Mouse (Mus musculus) MEL (cell line): Measurements from ENCODE around the gene Evc2. TPM values are rescaled to one million over a fixed set of nuclear protein-coding genes. Genes with fewer than 3 reads are reported as not detected.

Experiments used
- DNase-seq: peaks from one replicate; pipeline ENCODE4 v3.0.0; 2011; ENCODE audit warnings: low read depth, low spot score
- H3K27ac ChIP-seq: 2 replicates; pipeline ENCODE4 v1.5.1; 2012; ENCODE audit warnings: low read depth, mild to moderate bottlenecking, control low read depth, low read length, moderate library complexity; ENCODE audit not compliant: control insufficient read depth
- H3K27me3 ChIP-seq, 2 experiments: fragments of 150-350 bp in 1 of 2; sonication (generic) in 1 of 2; 2 replicates each; pipeline ENCODE4 v1.6.1; 2012; ENCODE audit warnings: low read length in 2 of 2, mild to moderate bottlenecking in 2 of 2, improper control_type of control experiment in 1 of 2, moderate library complexity in 1 of 2; ENCODE audit not compliant: insufficient read depth in 2 of 2, control insufficient read depth in 1 of 2
- H3K36me3 ChIP-seq, 2 experiments: 2 replicates each; pipeline ENCODE4 v1.6.1; 2012 to 2014; ENCODE audit warnings: low read length in 2 of 2, improper control_type of control experiment in 1 of 2, inconsistent platforms in 1 of 2, mild to moderate bottlenecking in 1 of 2; ENCODE audit not compliant: insufficient read depth in 2 of 2, control insufficient read depth in 1 of 2
- H3K4me1 ChIP-seq, 2 experiments: fragments of 150-350 bp in 1 of 2; sonication (generic) in 1 of 2; 2 replicates each; pipeline ENCODE4 v1.6.1; 2012; ENCODE audit warnings: low read length in 2 of 2, improper control_type of control experiment in 1 of 2, mild to moderate bottlenecking in 1 of 2; ENCODE audit not compliant: insufficient read depth in 2 of 2, control insufficient read depth in 1 of 2
- H3K4me3 ChIP-seq, 2 experiments: fragments of 150-350 bp in 1 of 2; sonication (generic) in 1 of 2; 2 replicates each; pipeline ENCODE4 v1.5.1; 2012; ENCODE audit warnings: low read depth in 2 of 2, low read length in 2 of 2, mild to moderate bottlenecking in 2 of 2, moderate library complexity in 2 of 2, control low read depth in 1 of 2, improper control_type of control experiment in 1 of 2; ENCODE audit not compliant: control insufficient read depth in 1 of 2, insufficient read depth in 1 of 2
- H3K79me2 ChIP-seq: 2 replicates; pipeline ENCODE4 v1.6.1; 2012; ENCODE audit warnings: mild to moderate bottlenecking, low read length, moderate library complexity; ENCODE audit not compliant: control insufficient read depth, poor library complexity, insufficient read depth
- H3K9ac ChIP-seq: 2 replicates; pipeline ENCODE4 v1.6.1; 2012; ENCODE audit warnings: low read depth, mild to moderate bottlenecking, control low read depth, low read length, moderate library complexity; ENCODE audit not compliant: control insufficient read depth, poor library complexity, severe bottlenecking
- H3K9me3 ChIP-seq: fragments of 150-350 bp; sonication (generic); replicated peaks from 2 replicates; pipeline ENCODE4 v1.6.1; 2012; ENCODE audit warnings: mild to moderate bottlenecking, low read length, improper control_type of control experiment, moderate library complexity; ENCODE audit not compliant: insufficient read depth
- CHD1 ChIP-seq: IDR thresholded peaks from 2 replicates; pipeline ENCODE4 v1.6.1; 2012; ENCODE audit warnings: low read depth, mild to moderate bottlenecking, inconsistent platforms, low read length, improper control_type of control experiment
- E2F4 ChIP-seq: IDR thresholded peaks from 2 replicates; pipeline ENCODE4 v1.6.1; 2011; ENCODE audit warnings: low read depth, low read length, improper control_type of control experiment, borderline replicate concordance
- EP300 ChIP-seq, 2 experiments: IDR thresholded peaks; 2 replicates each; pipeline ENCODE4 v1.6.1; 2011; ENCODE audit warnings: improper control_type of control experiment in 2 of 2, low read length in 2 of 2, low read depth in 1 of 2, mild to moderate bottlenecking in 1 of 2
- ETS1 ChIP-seq: IDR thresholded peaks from 2 replicates; pipeline ENCODE4 v1.6.1; 2012; ENCODE audit warnings: low read depth, mild to moderate bottlenecking, inconsistent platforms, low read length, improper control_type of control experiment, moderate library complexity
- KAT2A ChIP-seq: conservative IDR thresholded peaks from 2 replicates; pipeline ENCODE4 v1.6.1; 2012; ENCODE audit warnings: low read depth, low read length, improper control_type of control experiment, inconsistent platforms
- MAX ChIP-seq: IDR thresholded peaks from 2 replicates; pipeline ENCODE4 v1.6.1; 2011; ENCODE audit warnings: low read length, improper control_type of control experiment
- MAZ ChIP-seq: IDR thresholded peaks from 2 replicates; pipeline ENCODE4 v1.6.1; 2012; ENCODE audit warnings: low read depth, mild to moderate bottlenecking, inconsistent platforms, low read length, improper control_type of control experiment
- MEF2A ChIP-seq: IDR thresholded peaks from 2 replicates; pipeline ENCODE4 v1.6.1; 2014; ENCODE audit warnings: low read depth, mild to moderate bottlenecking, inconsistent platforms, low read length, improper control_type of control experiment; ENCODE audit not compliant: poor library complexity, insufficient replicate concordance, severe bottlenecking; ENCODE audit errors: extremely low read depth
- MYB ChIP-seq: IDR thresholded peaks from 2 replicates; pipeline ENCODE4 v1.6.1; 2011; ENCODE audit warnings: mild to moderate bottlenecking, low read depth, low read length, improper control_type of control experiment
- NELFE ChIP-seq: IDR thresholded peaks from 2 replicates; pipeline ENCODE4 v1.6.1; 2011; ENCODE audit warnings: low read depth, low read length, improper control_type of control experiment
- NRF1 ChIP-seq: IDR thresholded peaks from 2 replicates; pipeline ENCODE4 v1.6.1; 2014; ENCODE audit warnings: low read depth, mild to moderate bottlenecking, inconsistent platforms, low read length, improper control_type of control experiment, moderate library complexity; ENCODE audit not compliant: poor library complexity, insufficient read depth, severe bottlenecking
- POLR2AphosphoS2 ChIP-seq: IDR thresholded peaks from 2 replicates; pipeline ENCODE4 v1.6.1; 2011; ENCODE audit warnings: low read length, improper control_type of control experiment
- POLR2AphosphoS5 ChIP-seq: IDR thresholded peaks from 2 replicates; pipeline ENCODE4 v1.6.1; 2012; ENCODE audit warnings: low read depth, borderline replicate concordance, mild to moderate bottlenecking, inconsistent platforms, low read length, moderate library complexity, mixed read lengths
- SMC3 ChIP-seq: IDR thresholded peaks from 2 replicates; pipeline ENCODE4 v1.6.1; 2011; ENCODE audit warnings: low read depth, low read length, improper control_type of control experiment
- TBP ChIP-seq: IDR thresholded peaks from 2 replicates; pipeline ENCODE4 v1.8.0; 2011; ENCODE audit warnings: low read depth, low read length, improper control_type of control experiment
- ZC3H11A ChIP-seq: IDR thresholded peaks from 2 replicates; pipeline ENCODE4 v1.6.1; 2012; ENCODE audit warnings: low read depth, mild to moderate bottlenecking, inconsistent platforms, low read length, improper control_type of control experiment
- ZNF384 ChIP-seq: IDR thresholded peaks from 2 replicates; pipeline ENCODE4 v1.6.1; 2012; ENCODE audit warnings: low read depth, mild to moderate bottlenecking, inconsistent platforms, low read length, improper control_type of control experiment
- polyA plus RNA-seq, 2 experiments: library from polyadenylated mRNA; stranded (reverse) in 1 of 2; unstranded in 1 of 2; fragments of >175 nt in 1 of 2; fragments of >200 nt in 1 of 2; gene quantifications; 2 replicates each; pipeline versions ENCODE4 v1.2.1 to v1.2.4; 2012; ENCODE audit warnings: low replicate concordance in 2 of 2, low read depth in 1 of 2; ENCODE audit not compliant: insufficient read length in 2 of 2, insufficient read depth in 1 of 2, missing spikeins in 1 of 2
- total RNA-seq: library from RNA; depleted of rRNA; stranded (reverse); fragments of 300-350 nt; gene quantifications from 2 replicates; pipeline ENCODE4 v1.2.3, GENCODE M21; 2012

Evc2 gene
- total and polyA plus RNA-seq, 3 experiments = not detected

- H3K27ac ChIP-seq = no peak overlapping the region
- DNase-seq = no peak
- no peaks in the 10 kb centered on the region for H3K79me2 ChIP-seq
- H3K4me3 ChIP-seq = no peak overlapping the region
- H3K27me3 ChIP-seq = no peaks in the 10 kb centered on the region
- H3K9ac ChIP-seq = no peak overlapping the region
- TF ChIP-seq POLR2AphosphoS2 = no peak
- TF ChIP-seq ZNF384 = no peak
- TF ChIP-seq MAX = no peak
- TF ChIP-seq MYB = no peak
- TF ChIP-seq TBP = no peak
- no peak for TF ChIP-seq KAT2A
- TF ChIP-seq POLR2AphosphoS5 = no peak
- no peak for TF ChIP-seq MAZ
- no peak for TF ChIP-seq EP300 (IDR thresholded peaks at IDR 0.05; ENCODE audit: low read depth in 1 of 2, low read length in 2 of 2)
- no peak for TF ChIP-seq NELFE
- TF ChIP-seq E2F4 = no peak
- no peak for TF ChIP-seq CHD1
- TF ChIP-seq SMC3 = no peak
- TF ChIP-seq NRF1 = no peak
- no peak for TF ChIP-seq ZC3H11A
- TF ChIP-seq, all 39 proteins: peak for 0
- Histone ChIP-seq H3K4me1 (no peaks in the 10 kb centered on the region), H3K36me3 (no peaks in the 10 kb centered on the region), H3K9me3 (no peaks in the 10 kb centered on the region)
Observed at GRCm38 (mm10) chr5:37458236-37458635, 119.9 kb downstream of the Evc2 start.

DNA sequence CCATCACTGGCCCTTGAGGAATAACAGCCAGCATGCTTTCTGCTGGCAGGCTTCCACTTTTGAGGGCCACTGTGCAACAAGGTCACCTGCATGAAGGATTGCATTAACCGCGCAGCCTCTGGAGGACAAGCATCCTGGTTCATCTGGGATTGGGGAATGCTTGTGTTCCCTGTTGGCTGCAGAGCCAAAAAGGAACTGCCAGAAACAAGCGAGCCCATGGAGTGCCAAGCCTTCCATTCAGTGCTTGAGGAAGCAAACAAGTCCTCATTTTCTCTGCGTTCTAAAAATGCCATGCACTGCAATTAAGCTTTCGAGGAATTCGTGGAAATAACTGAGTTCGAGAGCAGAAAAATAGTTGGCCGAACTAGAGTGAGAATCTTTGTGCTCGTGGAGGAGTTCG is 127.2 kb downstream of the Evc2 start:
- DNase-seq = no peak
- no peaks in the 10 kb centered on the region for H3K4me1 ChIP-seq
- no peaks in the 10 kb centered on the region; the same call in 1 of the 2 replicates for H3K9me3 ChIP-seq
- no peak overlapping the region for H3K27ac ChIP-seq
- no peaks in the 10 kb centered on the region for H3K36me3 ChIP-seq
- TF ChIP-seq EP300 (IDR thresholded peaks at IDR 0.05; ENCODE audit: low read depth in 1 of 2, low read length in 2 of 2) (no peak), ETS1 (no peak), MYB (no peak), POLR2AphosphoS5 (no peak), MEF2A (no peak), NRF1 (no peak)
- no peaks in the 10 kb centered on the region for H3K27me3 ChIP-seq
- H3K4me3 ChIP-seq = no peak overlapping the region
- no peaks in the 10 kb centered on the region for H3K79me2 ChIP-seq
- no peak overlapping the region for H3K9ac ChIP-seq
